Mouse (Mus musculus): Measurements from ENCODE around the gene Itgad. TPM values are rescaled to one million over a fixed set of nuclear protein-coding genes. Genes with fewer than 3 reads are reported as not detected.

Itgad gene
- polyA plus RNA-seq, 1 experiment = 6.9 TPM

DNA sequence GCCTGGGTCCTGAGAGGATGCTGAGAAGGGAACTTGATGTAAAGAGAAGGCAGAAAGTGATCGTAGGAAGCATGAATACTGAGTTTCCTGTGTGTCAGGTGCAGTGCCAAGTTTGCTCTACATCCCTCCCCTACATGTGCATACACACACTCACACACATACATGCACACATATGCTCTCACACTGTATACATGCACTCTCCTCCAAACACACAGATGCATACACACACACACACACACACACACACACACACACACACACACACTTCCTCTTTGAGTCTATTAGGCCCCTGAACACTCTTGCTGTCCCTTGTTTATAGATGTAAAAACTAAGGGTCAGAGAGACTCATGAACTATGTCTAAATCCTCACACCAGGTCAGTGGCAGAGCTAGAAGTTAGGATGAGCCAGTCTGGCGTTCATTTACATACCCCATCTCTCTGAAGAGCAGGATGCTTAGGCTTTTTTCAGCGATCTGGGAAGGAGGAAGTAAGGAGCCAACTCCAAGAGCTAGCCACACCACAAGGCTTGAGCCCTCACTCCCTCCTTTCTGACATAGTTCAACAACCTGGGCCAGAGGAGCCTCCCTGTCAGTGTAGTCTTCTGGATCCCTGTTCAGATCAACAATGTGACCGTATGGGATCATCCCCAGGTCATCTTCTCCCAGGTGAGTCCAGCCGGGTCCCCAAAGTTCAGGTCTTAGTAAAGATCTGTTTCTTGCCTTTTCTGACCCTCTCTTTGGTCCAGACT, 38.8 kb upstream of the Itgad start:
- no peak overlapping the region for H3K27ac ChIP-seq (ENCODE audit: control insufficient read depth, insufficient read depth, low read length)
- peaks cover 5% of the 10 kb centered on the region; the same call in 1 of the 2 replicates for H3K4me1 ChIP-seq (replicated peaks; ENCODE audit: control insufficient read depth, insufficient read depth, low read length)
- no peak for DNase-seq
- H3K36me3 ChIP-seq (ENCODE audit: control insufficient read depth, insufficient read depth, low read length) = no peaks in the 10 kb centered on the region
- no peak overlapping the region for H3K4me3 ChIP-seq (ENCODE audit: control insufficient read depth, insufficient read depth, low read length)
- TF ChIP-seq CTCF (IDR thresholded peaks at IDR 0.05; ENCODE audit: borderline replicate concordance, control insufficient read depth, extremely low read depth, insufficient read depth, low read length, poor library complexity) = no peak
- no peak for TF ChIP-seq POLR2A (IDR thresholded peaks at IDR 0.05; ENCODE audit: control insufficient read depth, extremely low read depth, insufficient read depth, low read length, poor library complexity)
- 55% methylated on average over 5 of the region's 5 CpGs for WGBS
- H3K27me3 ChIP-seq (ENCODE audit: control insufficient read depth, insufficient read depth, low read length) = no peaks in the 10 kb centered on the region

DNA sequence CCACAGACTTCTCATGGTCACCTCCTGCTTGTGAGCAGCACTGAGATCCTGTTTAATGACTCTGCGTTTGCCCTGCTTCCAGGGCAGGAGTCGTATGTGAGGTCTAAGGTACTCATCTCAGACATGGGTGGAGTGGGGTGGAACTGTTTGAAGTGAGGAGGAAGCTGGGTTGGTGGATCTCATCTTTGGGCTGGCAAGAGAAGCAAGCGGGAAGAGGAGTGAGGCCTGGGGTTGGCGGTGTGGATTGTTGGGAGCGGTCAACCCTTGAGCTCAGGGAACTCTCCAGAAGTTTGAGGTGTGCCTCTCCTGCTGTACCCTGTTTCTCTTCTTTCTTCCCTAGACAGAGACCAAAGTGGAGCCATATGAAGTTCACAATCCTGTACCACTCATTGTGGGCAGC, 37.8 kb upstream of the Itgad start:
- no peak overlapping the region for H3K4me3 ChIP-seq (ENCODE audit: control insufficient read depth, insufficient read depth, low read length)

DNA sequence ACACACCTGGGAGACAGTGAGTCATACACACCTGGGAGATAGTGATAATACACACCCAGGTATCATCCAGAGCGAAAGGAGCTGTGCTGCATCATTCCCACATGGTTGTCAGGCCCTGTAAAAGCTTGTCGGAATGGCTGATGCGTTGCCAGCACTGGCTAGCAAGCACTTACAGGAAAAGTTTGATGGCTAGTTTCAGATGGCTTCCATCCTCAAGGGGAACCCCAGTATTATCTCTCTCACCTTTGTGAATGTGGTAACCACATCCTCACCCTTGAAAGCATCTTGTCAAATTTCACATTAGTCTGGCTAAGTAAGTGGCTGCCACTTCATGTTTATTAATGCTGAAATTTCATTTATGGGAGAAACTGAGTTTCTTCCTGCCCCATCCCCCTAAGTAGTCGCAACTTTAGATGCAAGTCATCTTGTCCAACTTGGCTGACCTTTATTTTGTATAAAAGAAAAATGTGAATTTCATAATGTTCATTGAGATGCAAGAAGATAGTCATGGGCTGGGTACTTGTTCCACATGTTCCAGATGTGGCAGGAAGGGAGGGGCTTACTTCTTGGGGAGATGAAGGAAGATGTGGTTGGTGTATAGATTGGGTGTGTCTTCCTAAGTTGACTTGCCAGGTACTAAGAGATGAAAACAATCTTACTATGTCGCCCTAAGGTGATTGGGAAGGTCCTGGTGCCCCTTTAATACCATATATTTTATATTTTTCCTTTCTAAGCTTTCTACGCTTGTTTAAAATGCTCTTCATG, 34.3 kb upstream of the Itgad start:
- H3K27ac ChIP-seq (ENCODE audit: control insufficient read depth, insufficient read depth, low read length) = no peak overlapping the region
- peaks cover 1% of the 10 kb centered on the region; the same call in 1 of the 2 replicates for H3K4me1 ChIP-seq (replicated peaks; ENCODE audit: control insufficient read depth, insufficient read depth, low read length)
- H3K36me3 ChIP-seq (ENCODE audit: control insufficient read depth, insufficient read depth, low read length) = no peaks in the 10 kb centered on the region
- TF ChIP-seq CTCF (IDR thresholded peaks at IDR 0.05; ENCODE audit: borderline replicate concordance, control insufficient read depth, extremely low read depth, insufficient read depth, low read length, poor library complexity) = no peak
- TF ChIP-seq POLR2A (IDR thresholded peaks at IDR 0.05; ENCODE audit: control insufficient read depth, extremely low read depth, insufficient read depth, low read length, poor library complexity) = no peak
- 87% methylated on average over 6 of the region's 6 CpGs for WGBS
- no peaks in the 10 kb centered on the region for H3K27me3 ChIP-seq (ENCODE audit: control insufficient read depth, insufficient read depth, low read length)
- no peak for DNase-seq
- H3K4me3 ChIP-seq (ENCODE audit: control insufficient read depth, insufficient read depth, low read length) = no peak overlapping the region

More for the DNA sequence above, 37.8 kb upstream of the Itgad start:
- peaks cover 5% of the 10 kb centered on the region; the same call in 1 of the 2 replicates for H3K4me1 ChIP-seq (replicated peaks; ENCODE audit: control insufficient read depth, insufficient read depth, low read length)
- no peak for DNase-seq
- no peaks in the 10 kb centered on the region for H3K27me3 ChIP-seq (ENCODE audit: control insufficient read depth, insufficient read depth, low read length)
- H3K27ac ChIP-seq (ENCODE audit: control insufficient read depth, insufficient read depth, low read length) = no peak overlapping the region
- 97% methylated on average over 5 of the region's 5 CpGs for WGBS
- TF ChIP-seq CTCF (IDR thresholded peaks at IDR 0.05; ENCODE audit: borderline replicate concordance, control insufficient read depth, extremely low read depth, insufficient read depth, low read length, poor library complexity) (no peak), POLR2A (IDR thresholded peaks at IDR 0.05; ENCODE audit: control insufficient read depth, extremely low read depth, insufficient read depth, low read length, poor library complexity) (no peak)
- no peaks in the 10 kb centered on the region for H3K36me3 ChIP-seq (ENCODE audit: control insufficient read depth, insufficient read depth, low read length)

DNA sequence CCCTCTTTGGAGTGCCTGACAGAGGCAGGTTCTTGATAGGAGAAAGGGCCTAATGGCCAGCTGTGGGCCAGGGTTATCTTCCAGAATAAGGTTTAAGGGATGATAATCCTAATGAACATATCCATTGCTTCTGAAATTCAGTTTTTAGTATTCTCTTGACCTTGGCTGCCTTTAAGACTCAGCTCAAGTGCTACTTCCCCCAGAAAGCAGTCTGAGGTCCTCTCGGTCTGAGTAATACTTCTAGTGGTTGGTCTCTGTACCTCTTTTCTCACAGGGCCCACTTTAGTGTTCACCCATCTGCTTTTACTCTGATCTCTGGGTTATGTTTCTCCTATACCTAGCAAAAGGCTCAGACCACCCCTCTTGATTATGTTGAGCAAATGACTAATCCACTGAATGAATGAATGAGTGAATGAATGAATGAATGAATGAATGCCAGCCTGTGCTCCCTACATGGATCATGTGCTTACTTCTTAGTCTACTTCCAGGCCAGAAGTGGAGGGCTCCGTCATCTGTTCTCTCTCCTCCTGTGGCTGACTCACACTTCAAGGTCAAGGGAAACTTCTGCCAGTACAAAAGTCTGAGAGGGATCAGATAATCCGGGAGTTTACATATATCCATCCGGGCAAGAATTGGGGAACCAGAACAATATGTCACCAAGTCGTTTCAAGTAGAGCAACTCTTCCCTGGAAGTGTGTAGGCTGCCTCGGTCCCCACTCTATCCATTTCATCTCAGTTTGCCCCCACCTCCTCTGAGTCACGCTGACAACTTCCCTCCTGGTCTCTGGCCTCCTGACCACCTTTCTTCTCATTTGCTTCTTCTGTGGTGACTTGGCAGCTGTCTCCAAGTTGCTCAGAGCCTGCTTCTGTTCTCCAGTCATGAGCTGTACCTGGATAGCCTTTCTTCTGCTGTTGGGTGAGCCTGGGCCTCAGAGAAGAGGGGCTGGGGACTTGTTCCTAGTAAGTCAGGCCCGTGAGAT, 25.1 kb upstream of the Itgad start, which contains the start of gene Itgax:
Itgax (plus strand) TSS at position 807 of the 980 bp plus-strand sequence.
- no peak within 1 kb of the TSS for H3K4me3 ChIP-seq (ENCODE audit: control insufficient read depth, insufficient read depth, low read length)
- no peak within 1 kb of the TSS for H3K27ac ChIP-seq (ENCODE audit: control insufficient read depth, insufficient read depth, low read length)
- no peaks in the 10 kb centered on the region for H3K36me3 ChIP-seq (ENCODE audit: control insufficient read depth, insufficient read depth, low read length)
- peaks cover 14% of the 10 kb centered on the region for H3K4me1 ChIP-seq (replicated peaks; ENCODE audit: control insufficient read depth, insufficient read depth, low read length)
- DNase-seq = no peak
- H3K27me3 ChIP-seq (ENCODE audit: control insufficient read depth, insufficient read depth, low read length) = no peaks in the 10 kb centered on the region
- TF ChIP-seq POLR2A (IDR thresholded peaks at IDR 0.05; ENCODE audit: control insufficient read depth, extremely low read depth, insufficient read depth, low read length, poor library complexity) (no peak), CTCF (IDR thresholded peaks at IDR 0.05; ENCODE audit: borderline replicate concordance, control insufficient read depth, extremely low read depth, insufficient read depth, low read length, poor library complexity) (no peak)
- 61% methylated on average over 8 of the region's 8 CpGs for WGBS

DNA sequence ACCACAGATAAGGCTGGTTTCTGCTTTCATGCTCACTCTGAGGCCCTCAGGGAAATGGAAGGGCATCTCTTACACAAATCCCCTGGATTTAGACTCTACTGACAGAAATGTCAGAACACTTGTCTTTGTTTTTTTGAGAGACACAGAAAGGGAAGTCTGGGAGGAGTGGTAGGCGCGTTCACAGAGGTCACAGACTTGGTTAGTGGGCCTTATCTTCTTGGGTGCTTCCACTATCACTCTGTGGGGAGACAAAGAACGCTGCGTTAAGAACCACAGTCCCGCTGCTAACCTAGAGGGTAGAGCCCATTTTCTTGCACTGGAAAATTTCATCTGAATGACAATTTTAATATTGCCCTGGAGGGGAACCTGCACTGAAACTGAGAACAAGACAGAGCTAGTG, 22.0 kb upstream of the Itgad start:
- no peak for DNase-seq
- no peaks in the 10 kb centered on the region for H3K27me3 ChIP-seq (ENCODE audit: control insufficient read depth, insufficient read depth, low read length)
- no peaks in the 10 kb centered on the region for H3K36me3 ChIP-seq (ENCODE audit: control insufficient read depth, insufficient read depth, low read length)
- H3K4me3 ChIP-seq (ENCODE audit: control insufficient read depth, insufficient read depth, low read length) = no peak overlapping the region
- 48% methylated on average over 5 of the region's 5 CpGs for WGBS
- no peak for TF ChIP-seq POLR2A (IDR thresholded peaks at IDR 0.05; ENCODE audit: control insufficient read depth, extremely low read depth, insufficient read depth, low read length, poor library complexity)
- TF ChIP-seq CTCF (IDR thresholded peaks at IDR 0.05; ENCODE audit: borderline replicate concordance, control insufficient read depth, extremely low read depth, insufficient read depth, low read length, poor library complexity) = no peak
- peaks cover 17% of the 10 kb centered on the region for H3K4me1 ChIP-seq (replicated peaks; ENCODE audit: control insufficient read depth, insufficient read depth, low read length)
- H3K27ac ChIP-seq (ENCODE audit: control insufficient read depth, insufficient read depth, low read length) = no peak overlapping the region

DNA sequence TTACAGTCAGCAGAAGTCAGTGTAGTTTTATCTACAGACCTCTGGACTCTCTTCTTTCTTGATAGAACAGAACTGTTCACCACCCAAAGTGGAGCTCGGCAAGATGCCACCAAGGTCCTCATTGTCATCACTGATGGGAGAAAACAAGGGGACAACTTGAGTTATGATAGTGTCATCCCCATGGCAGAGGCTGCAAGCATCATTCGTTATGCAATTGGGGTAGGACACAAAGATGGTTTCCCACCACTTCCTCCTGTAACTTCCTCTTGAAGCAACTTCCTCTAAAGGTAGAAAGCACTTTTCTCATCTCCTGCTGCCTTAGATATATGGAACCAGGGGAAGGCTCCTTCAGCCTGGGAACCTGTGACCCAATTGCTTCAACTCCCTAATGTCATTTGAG, 20.6 kb upstream of the Itgad start:
- Histone ChIP-seq H3K4me3 (ENCODE audit: control insufficient read depth, insufficient read depth, low read length) (no peak overlapping the region), H3K4me1 (replicated peaks; ENCODE audit: control insufficient read depth, insufficient read depth, low read length) (peaks cover 17% of the 10 kb centered on the region), H3K36me3 (ENCODE audit: control insufficient read depth, insufficient read depth, low read length) (no peaks in the 10 kb centered on the region), H3K27me3 (ENCODE audit: control insufficient read depth, insufficient read depth, low read length) (no peaks in the 10 kb centered on the region), H3K27ac (ENCODE audit: control insufficient read depth, insufficient read depth, low read length) (no peak overlapping the region)
- WGBS = 8% methylated on average over 2 of the region's 2 CpGs
- no peak for DNase-seq
- TF ChIP-seq POLR2A (IDR thresholded peaks at IDR 0.05; ENCODE audit: control insufficient read depth, extremely low read depth, insufficient read depth, low read length, poor library complexity) (no peak), CTCF (IDR thresholded peaks at IDR 0.05; ENCODE audit: borderline replicate concordance, control insufficient read depth, extremely low read depth, insufficient read depth, low read length, poor library complexity) (no peak)
